Mouse (Mus musculus) intestine, postnatal 0 days (tissue): Measurements from ENCODE around the gene Lhx4. TPM values are rescaled to one million over a fixed set of nuclear protein-coding genes. Genes with fewer than 3 reads are reported as not detected.

Source experiments
- ATAC-seq: fragments of 200-750 bp; cut with Nextera tagmentation; 2 replicates; pipeline ENCODE4 v1.8.0; 2017; ENCODE audit warnings: mild to moderate bottlenecking, moderate TSS enrichment, moderate library complexity
- H3K27ac ChIP-seq: fragments of 300-500 bp; sonication (generic); 2 replicates; pipeline ENCODE4 v1.5.1; 2014; ENCODE audit warnings: mild to moderate bottlenecking, low read depth, low read length, moderate library complexity
- H3K27me3 ChIP-seq: fragments of 300-500 bp; sonication (generic); replicated peaks from 2 replicates; pipeline ENCODE4 v1.6.1; 2014; ENCODE audit warnings: low read length, mixed read lengths; ENCODE audit not compliant: control insufficient read depth, insufficient read depth
- H3K36me3 ChIP-seq: fragments of 300-500 bp; sonication (generic); 2 replicates; pipeline ENCODE4 v1.6.1; 2014; ENCODE audit warnings: mild to moderate bottlenecking, moderate library complexity; ENCODE audit not compliant: control insufficient read depth, insufficient read depth
- H3K4me1 ChIP-seq: fragments of 300-500 bp; sonication (generic); replicated peaks from 2 replicates; pipeline ENCODE4 v1.6.1; 2014; ENCODE audit warnings: antibody characterized with exemption, low read length, mixed read lengths; ENCODE audit not compliant: control insufficient read depth, insufficient read depth
- H3K4me2 ChIP-seq: fragments of 300-500 bp; sonication (generic); replicated peaks from 2 replicates; pipeline ENCODE4 v1.6.1; 2014; ENCODE audit warnings: low read depth, mild to moderate bottlenecking, moderate library complexity
- H3K4me3 ChIP-seq: fragments of 300-500 bp; sonication (generic); 2 replicates; pipeline ENCODE4 v1.5.1; 2014; ENCODE audit warnings: low read depth, low read length
- H3K9ac ChIP-seq: fragments of 300-500 bp; sonication (generic); 2 replicates; pipeline ENCODE4 v1.6.1; 2014; ENCODE audit warnings: mild to moderate bottlenecking, low read depth, low read length
- H3K9me3 ChIP-seq: fragments of 300-500 bp; sonication (generic); 2 replicates; pipeline ENCODE4 v1.6.1; 2016; ENCODE audit warnings: mixed run types; ENCODE audit not compliant: control insufficient read depth
- CTCF ChIP-seq: sonication (generic); IDR thresholded peaks from 2 replicates; pipeline ENCODE4 v1.5.1; 2016; ENCODE audit warnings: low read depth, mild to moderate bottlenecking, control low read depth, antibody characterized with exemption, moderate library complexity
- WGBS: fragments of 180-500 bp; shearing (Covaris S2); extraction: QIAGEN DNeasy Blood & Tissue Kit; methylation state at CpG from one replicate; pipeline ENCODE4 v1.1.7; 2014; 5-methylcytosine and 5-hydroxymethylcytosine counted together
- polyA plus RNA-seq: library from polyadenylated mRNA; unstranded; fragments of >200 nt; fragmentation: Nextera tagmentation; extraction: Ambion mirVana; gene quantifications from 2 replicates; pipeline ENCODE4 v1.2.1, GENCODE M21; 2015

Lhx4 gene
- polyA plus RNA-seq, 1 experiment from 2014 or later, result 0.01 TPM

- no peak for TF ChIP-seq CTCF
- Histone ChIP-seq H3K4me3 (no peak overlapping the region), H3K4me1 (no peaks in the 10 kb centered on the region), H3K36me3 (no peaks in the 10 kb centered on the region), H3K9ac (no peak overlapping the region), H3K27me3 (no peaks in the 10 kb centered on the region), H3K9me3 (no peaks in the 10 kb centered on the region), H3K27ac (no peak overlapping the region), H3K4me2 (no peak overlapping the region)
- WGBS, result 90% methylated on average over 4 of the region's 4 CpGs
- no peak for ATAC-seq
These were observed 62.3 kb downstream of the Lhx4 start for GRCm38 (mm10) chr1:155689141-155689540.

GRCm38 (mm10) chr1:155686816-155687215, 64.7 kb downstream of the Lhx4 start:
- TF ChIP-seq CTCF, result no peak
- Histone ChIP-seq H3K4me2 (no peak overlapping the region), H3K9me3 (no peaks in the 10 kb centered on the region), H3K4me3 (no peak overlapping the region), H3K9ac (no peak overlapping the region), H3K27me3 (no peaks in the 10 kb centered on the region), H3K27ac (no peak overlapping the region), H3K4me1 (no peaks in the 10 kb centered on the region), H3K36me3 (no peaks in the 10 kb centered on the region)
- no peak for ATAC-seq
- WGBS, result 85% methylated on average over 15 of the region's 15 CpGs

DNA sequence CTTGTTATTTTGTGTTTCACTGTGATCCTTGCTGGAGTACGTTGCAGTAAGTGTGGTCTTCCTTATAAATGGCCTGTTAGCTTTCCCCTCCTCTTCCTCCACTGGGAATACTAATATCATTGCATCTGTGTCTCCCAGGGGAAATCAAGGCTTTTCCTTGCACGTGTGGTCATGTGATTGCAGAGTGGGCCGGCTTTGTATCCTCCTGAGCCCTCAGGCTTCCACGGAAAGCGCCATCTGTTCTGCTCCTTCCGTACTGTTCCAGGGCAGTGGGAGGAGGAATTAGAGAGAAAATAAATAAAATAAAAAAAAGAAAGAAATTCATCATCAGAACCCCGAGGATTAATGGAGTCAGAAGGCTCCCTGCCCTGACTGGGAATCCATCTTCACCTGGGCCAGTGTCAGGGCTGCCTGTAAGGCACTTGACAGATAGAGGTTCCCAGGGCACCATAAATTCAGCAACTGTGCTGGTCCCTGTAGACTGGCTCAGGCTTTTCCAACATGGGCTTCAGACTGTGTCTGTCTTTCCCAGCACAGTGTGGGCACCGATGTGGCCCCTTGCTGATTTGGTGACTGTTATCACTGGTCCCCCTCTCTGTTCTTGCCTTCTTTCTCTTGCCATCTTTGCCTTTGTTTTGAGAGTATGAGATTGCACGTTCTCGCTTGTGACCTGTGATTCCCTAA, 70.2 kb downstream of the Lhx4 start:
- no peak overlapping the region for H3K4me2 ChIP-seq
- no peak overlapping the region for H3K9ac ChIP-seq
- H3K27me3 ChIP-seq, result no peaks in the 10 kb centered on the region
- H3K4me1 ChIP-seq, result no peaks in the 10 kb centered on the region
- no peak overlapping the region for H3K4me3 ChIP-seq
- no peaks in the 10 kb centered on the region for H3K36me3 ChIP-seq
- no peaks in the 10 kb centered on the region for H3K9me3 ChIP-seq
- no peak for TF ChIP-seq CTCF
- H3K27ac ChIP-seq, result no peak overlapping the region
- whole genome bisulfite sequencing, result 73% methylated on average over 10 of the region's 10 CpGs
- ATAC-seq, result no peak

DNA sequence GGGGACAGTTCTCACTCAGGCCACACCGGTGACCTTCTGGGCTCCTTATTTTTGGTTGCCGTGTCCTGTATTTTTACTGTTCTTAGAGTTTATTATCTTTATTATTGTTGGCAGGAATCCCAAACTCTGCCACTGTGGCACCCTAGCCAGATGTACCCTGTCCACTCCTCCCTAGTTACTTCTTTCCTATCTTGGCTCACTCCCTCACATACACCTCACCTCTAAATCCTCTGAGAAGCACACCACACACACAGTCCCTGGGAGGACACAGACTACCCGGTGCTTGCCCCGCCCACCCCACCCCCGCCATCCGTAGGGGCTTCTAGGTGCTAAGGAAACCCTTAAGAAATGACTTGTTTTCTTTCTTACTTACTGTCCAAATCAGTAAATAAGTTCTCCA, 75.9 kb downstream of the Lhx4 start:
- 83% methylated on average over 6 of the region's 6 CpGs for WGBS
- ATAC-seq, result no peak
- H3K27ac ChIP-seq, result no peak overlapping the region
- H3K36me3 ChIP-seq, result no peaks in the 10 kb centered on the region
- no peaks in the 10 kb centered on the region for H3K27me3 ChIP-seq
- H3K9me3 ChIP-seq, result no peaks in the 10 kb centered on the region
- no peak overlapping the region for H3K9ac ChIP-seq
- no peak overlapping the region for H3K4me2 ChIP-seq
- H3K4me1 ChIP-seq, result no peaks in the 10 kb centered on the region
- TF ChIP-seq CTCF, result no peak
- no peak overlapping the region for H3K4me3 ChIP-seq

DNA sequence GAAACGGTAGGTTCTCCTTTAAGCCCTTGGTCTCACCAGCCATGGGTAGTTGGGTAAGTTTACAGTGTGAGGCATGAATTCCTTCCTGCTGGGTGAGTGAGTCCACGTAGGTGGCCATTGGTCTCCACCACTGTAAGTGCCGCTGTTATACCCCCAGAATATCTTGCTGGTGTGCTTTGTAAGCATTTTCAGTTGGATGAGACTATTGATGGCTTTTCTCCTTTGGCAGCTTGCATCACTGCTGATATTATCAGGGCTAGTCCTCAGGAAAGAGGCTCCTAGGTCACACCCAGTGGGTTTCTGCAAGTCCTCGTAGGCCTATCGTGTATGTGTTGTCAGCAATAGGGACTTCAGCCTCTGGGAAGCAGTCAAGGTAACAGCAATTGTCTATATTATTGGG, 87.5 kb downstream of the Lhx4 start:
- H3K27me3 ChIP-seq, result no peaks in the 10 kb centered on the region
- ATAC-seq, result no peak
- H3K27ac ChIP-seq, result no peak overlapping the region
- H3K9ac ChIP-seq, result no peak overlapping the region
- H3K9me3 ChIP-seq, result no peaks in the 10 kb centered on the region
- H3K4me1 ChIP-seq, result no peaks in the 10 kb centered on the region
- no peaks in the 10 kb centered on the region for H3K36me3 ChIP-seq
- no peak for TF ChIP-seq CTCF
- 67% methylated on average over 5 of the region's 5 CpGs for WGBS
- H3K4me3 ChIP-seq, result no peak overlapping the region
- H3K4me2 ChIP-seq, result no peak overlapping the region

DNA sequence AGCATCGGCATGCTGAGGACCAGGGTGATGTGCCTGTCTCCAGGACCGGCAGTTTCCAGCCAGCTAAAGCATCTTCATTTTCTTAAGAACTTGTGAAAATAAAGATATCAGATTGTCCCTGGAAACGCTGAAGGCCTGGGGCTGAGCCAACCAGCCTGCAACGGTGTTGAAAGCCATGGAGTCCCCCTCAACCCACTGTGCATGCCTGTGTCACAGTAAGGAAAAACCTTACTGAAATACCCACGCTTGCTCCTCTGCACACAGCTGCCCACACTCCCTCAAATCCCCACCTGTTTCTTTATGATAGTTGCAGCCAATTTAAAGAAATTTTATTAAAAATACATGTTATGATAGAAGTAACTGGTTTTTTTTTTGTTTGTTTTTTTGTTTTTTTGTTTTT, 95.2 kb downstream of the Lhx4 start:
- Histone ChIP-seq H3K27me3 (no peaks in the 10 kb centered on the region), H3K36me3 (no peaks in the 10 kb centered on the region), H3K27ac (no peak overlapping the region), H3K4me1 (no peaks in the 10 kb centered on the region), H3K9ac (no peak overlapping the region), H3K9me3 (no peaks in the 10 kb centered on the region), H3K4me2 (no peak overlapping the region), H3K4me3 (no peak overlapping the region)
- WGBS, result 84% methylated on average over 5 of the region's 5 CpGs
- TF ChIP-seq CTCF, result no peak
- ATAC-seq, result no peak

- 74% methylated on average over 3 of the region's 3 CpGs for WGBS
- ATAC-seq, result no peak
- Histone ChIP-seq H3K9ac (no peak overlapping the region), H3K36me3 (no peaks in the 10 kb centered on the region), H3K4me3 (no peak overlapping the region), H3K27ac (no peak overlapping the region), H3K4me1 (no peaks in the 10 kb centered on the region), H3K9me3 (no peaks in the 10 kb centered on the region), H3K4me2 (no peak overlapping the region), H3K27me3 (no peaks in the 10 kb centered on the region)
- no peak for TF ChIP-seq CTCF
These were observed 96.5 kb downstream of the Lhx4 start for GRCm38 (mm10) chr1:155654961-155655360.
